Mouse (Mus musculus) lung, embryonic 16.5 days (tissue): ENCODE results near the gene Atp11a. TPM values are rescaled to one million over a fixed set of nuclear protein-coding genes. Genes with fewer than 3 reads are reported as not detected.

Experiments
- ATAC-seq: fragments of 200-750 bp; cut with Nextera tagmentation; 2 replicates; pipeline ENCODE4 v1.8.0; 2017; ENCODE audit warnings: low read depth, mild to moderate bottlenecking, moderate library complexity
- H3K27ac ChIP-seq: fragments of 300-500 bp; sonication (generic); 2 replicates; pipeline ENCODE4 v1.5.1; 2014; ENCODE audit warnings: mild to moderate bottlenecking, control low read depth, low read length
- H3K27me3 ChIP-seq: fragments of 300-500 bp; sonication (generic); 2 replicates; pipeline ENCODE4 v1.6.1; 2014; ENCODE audit warnings: low read depth, low read length, mixed read lengths; ENCODE audit not compliant: control insufficient read depth, insufficient read depth
- H3K36me3 ChIP-seq: fragments of 300-500 bp; sonication (generic); 2 replicates; pipeline ENCODE4 v1.6.1; 2014; ENCODE audit warnings: low read length; ENCODE audit not compliant: control insufficient read depth, insufficient read depth
- H3K4me1 ChIP-seq: fragments of 300-500 bp; sonication (generic); replicated peaks from 2 replicates; pipeline ENCODE4 v1.6.1; 2014; ENCODE audit warnings: low read length, mixed read lengths; ENCODE audit not compliant: control insufficient read depth, insufficient read depth
- H3K4me2 ChIP-seq: fragments of 300-500 bp; sonication (generic); 2 replicates; pipeline ENCODE4 v1.6.1; 2014; ENCODE audit warnings: low read depth, low read length, control low read depth
- H3K4me3 ChIP-seq: fragments of 300-500 bp; sonication (generic); 2 replicates; pipeline ENCODE4 v1.5.1; 2014; ENCODE audit warnings: mild to moderate bottlenecking, low read length, control low read depth
- H3K9ac ChIP-seq: fragments of 300-500 bp; sonication (generic); 2 replicates; pipeline ENCODE4 v1.6.1; 2014; ENCODE audit warnings: low read length, control low read depth
- H3K9me3 ChIP-seq: fragments of 300-500 bp; sonication (generic); 2 replicates; pipeline ENCODE4 v1.6.1; 2016; ENCODE audit warnings: low read length; ENCODE audit not compliant: control insufficient read depth
- WGBS: fragments of 180-500 bp; shearing (Covaris S2); extraction: QIAGEN DNeasy Blood & Tissue Kit; methylation state at CpG from one replicate; pipeline ENCODE4 v1.1.7; 2014; 5-methylcytosine and 5-hydroxymethylcytosine counted together
- polyA plus RNA-seq: library from polyadenylated mRNA; unstranded; fragments of >200 nt; fragmentation: Nextera tagmentation; extraction: Ambion mirVana; gene quantifications from 2 replicates; pipeline ENCODE4 v1.2.1, GENCODE M21; 2015

Atp11a gene
- polyA plus RNA-seq, 1 experiment from 2014 or later: 15.7 TPM

GRCm38 (mm10) chr8:12748183-12748582 is 8.6 kb upstream of the Atp11a start:
- no peaks in the 10 kb centered on the region for H3K36me3 ChIP-seq
- no peak overlapping the region for H3K27ac ChIP-seq
- no peak overlapping the region for H3K4me2 ChIP-seq
- no peak overlapping the region for H3K4me3 ChIP-seq
- no peak for ATAC-seq
- H3K9ac ChIP-seq: no peak overlapping the region
- 94% methylated on average over 3 of the region's 3 CpGs for WGBS
- no peaks in the 10 kb centered on the region for H3K4me1 ChIP-seq
- no peaks in the 10 kb centered on the region for H3K9me3 ChIP-seq
- no peaks in the 10 kb centered on the region for H3K27me3 ChIP-seq

GRCm38 (mm10) chr8:12749116-12749515 is 7.7 kb upstream of the Atp11a start:
- H3K36me3 ChIP-seq: no peaks in the 10 kb centered on the region
- no peak overlapping the region for H3K4me3 ChIP-seq
- 74% methylated on average over 7 of the region's 7 CpGs for WGBS
- ATAC-seq: no peak
- H3K4me2 ChIP-seq: no peak overlapping the region
- no peak overlapping the region for H3K27ac ChIP-seq
- H3K4me1 ChIP-seq: no peaks in the 10 kb centered on the region
- no peak overlapping the region for H3K9ac ChIP-seq
- H3K27me3 ChIP-seq: no peaks in the 10 kb centered on the region
- no peaks in the 10 kb centered on the region for H3K9me3 ChIP-seq

- H3K4me3 ChIP-seq: no peak overlapping the region
- H3K9ac ChIP-seq: no peak overlapping the region
- 0 out of 2 replicates have a peak, but pooled peaks cover 2% of the 10 kb centered on the region for H3K4me1 ChIP-seq
- no peaks in the 10 kb centered on the region for H3K9me3 ChIP-seq
- H3K36me3 ChIP-seq: no peaks in the 10 kb centered on the region
- ATAC-seq: no peak
- WGBS: 58% methylated on average over 6 of the region's 6 CpGs
- H3K27me3 ChIP-seq: no peaks in the 10 kb centered on the region
- no peak overlapping the region for H3K27ac ChIP-seq
- no peak overlapping the region for H3K4me2 ChIP-seq
These were observed 3.8 kb upstream of the Atp11a start for GRCm38 (mm10) chr8:12753054-12753453.

- no peak overlapping the region for H3K9ac ChIP-seq
- ATAC-seq: no peak
- no peak overlapping the region for H3K4me3 ChIP-seq
- no peaks in the 10 kb centered on the region for H3K27me3 ChIP-seq
- no peak overlapping the region for H3K27ac ChIP-seq
- 62% methylated on average over 5 of the region's 5 CpGs for WGBS
- H3K4me2 ChIP-seq: no peak overlapping the region
- no peaks in the 10 kb centered on the region for H3K36me3 ChIP-seq
- peaks cover 2% of the 10 kb centered on the region; the same call in 1 of the 2 replicates for H3K4me1 ChIP-seq
- no peaks in the 10 kb centered on the region for H3K9me3 ChIP-seq
These were observed 2.7 kb upstream of the Atp11a start for GRCm38 (mm10) chr8:12754115-12754514.

DNA sequence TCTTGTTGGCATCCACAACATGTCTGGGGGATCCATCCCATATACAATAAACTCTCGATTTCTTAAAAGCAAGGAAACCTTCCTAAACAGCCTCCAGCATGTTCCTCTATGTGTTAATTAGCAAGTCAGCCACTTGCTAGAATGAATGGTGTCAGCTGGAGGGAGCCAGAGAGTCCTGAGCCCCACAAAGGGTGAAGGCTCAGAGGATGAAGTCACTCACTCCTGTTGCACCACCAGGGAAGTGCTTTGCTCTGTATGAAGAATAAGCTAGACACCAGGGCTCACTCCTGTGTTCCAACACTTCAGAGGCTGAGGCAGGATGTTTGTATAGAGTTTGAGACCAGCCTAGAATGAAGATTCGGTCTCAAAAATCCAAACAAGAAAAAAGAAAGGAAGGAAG is 1.5 kb upstream of the Atp11a start:
- Histone ChIP-seq H3K4me2 (no peak overlapping the region), H3K36me3 (no peaks in the 10 kb centered on the region), H3K4me3 (no peak overlapping the region), H3K27ac (peak overlapping the region; percentile 30; the same call in 1 of the 2 replicates), H3K4me1 (peaks cover 5% of the 10 kb centered on the region; the same call in 1 of the 2 replicates), H3K27me3 (no peaks in the 10 kb centered on the region), H3K9me3 (no peaks in the 10 kb centered on the region), H3K9ac (no peak overlapping the region)
- ATAC-seq: 0 out of 2 replicates have a peak, but pooled peaks have one; percentile 22
- WGBS: 31% methylated on average over 2 of the region's 2 CpGs

- H3K9ac ChIP-seq: no peak overlapping the region
- H3K27me3 ChIP-seq: no peaks in the 10 kb centered on the region
- WGBS: 83% methylated on average over 5 of the region's 5 CpGs
- H3K4me1 ChIP-seq: peaks cover 5% of the 10 kb centered on the region; the same call in 1 of the 2 replicates
- H3K4me2 ChIP-seq: no peak overlapping the region
- H3K9me3 ChIP-seq: no peaks in the 10 kb centered on the region
- H3K36me3 ChIP-seq: no peaks in the 10 kb centered on the region
- H3K4me3 ChIP-seq: no peak overlapping the region
- no peak for ATAC-seq
- peak overlapping the region; percentile 73 for H3K27ac ChIP-seq
These were observed 988 bp upstream of the Atp11a start for GRCm38 (mm10) chr8:12755826-12756225.

- Histone ChIP-seq H3K27me3 (no peaks in the 10 kb centered on the region), H3K9ac (peak overlapping the region; percentile 92), H3K4me2 (peak overlapping the region; percentile 70), H3K4me3 (peak overlapping the region; percentile 93), H3K36me3 (no peaks in the 10 kb centered on the region), H3K9me3 (no peaks in the 10 kb centered on the region), H3K27ac (peak overlapping the region; percentile 73), H3K4me1 (peaks cover 7% of the 10 kb centered on the region)
- under 1% methylated on average over 56 of the region's 61 CpGs for WGBS
- ATAC-seq: peak; percentile 33
These were observed 572 bp downstream of the Atp11a start for GRCm38 (mm10) chr8:12757231-12757940.

DNA sequence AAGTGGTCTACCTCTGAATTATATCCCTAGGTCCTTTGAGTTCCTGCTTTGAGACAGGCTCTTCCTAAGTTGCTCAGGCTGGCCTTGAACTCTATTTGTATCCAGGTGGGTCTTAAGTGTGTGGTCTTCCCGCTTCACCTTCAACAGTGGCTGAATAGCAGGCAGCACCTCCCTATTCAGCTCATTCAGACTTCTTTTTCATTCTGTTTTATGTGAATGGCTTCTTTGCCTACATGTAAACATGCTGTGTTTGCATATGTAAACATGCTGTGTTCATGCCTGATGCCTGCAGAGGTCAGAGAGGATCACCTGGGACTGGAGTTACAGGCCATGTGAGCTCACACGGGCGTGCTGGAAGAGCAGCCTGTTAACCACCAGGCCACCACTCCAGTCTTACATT is 3.1 kb downstream of the Atp11a start:
- Histone ChIP-seq H3K27me3 (no peaks in the 10 kb centered on the region), H3K9me3 (no peaks in the 10 kb centered on the region), H3K27ac (no peak overlapping the region), H3K9ac (no peak overlapping the region), H3K36me3 (no peaks in the 10 kb centered on the region), H3K4me2 (no peak overlapping the region), H3K4me1 (peaks cover 7% of the 10 kb centered on the region), H3K4me3 (no peak overlapping the region)
- WGBS: 64% methylated on average over 3 of the region's 3 CpGs
- no peak for ATAC-seq

DNA sequence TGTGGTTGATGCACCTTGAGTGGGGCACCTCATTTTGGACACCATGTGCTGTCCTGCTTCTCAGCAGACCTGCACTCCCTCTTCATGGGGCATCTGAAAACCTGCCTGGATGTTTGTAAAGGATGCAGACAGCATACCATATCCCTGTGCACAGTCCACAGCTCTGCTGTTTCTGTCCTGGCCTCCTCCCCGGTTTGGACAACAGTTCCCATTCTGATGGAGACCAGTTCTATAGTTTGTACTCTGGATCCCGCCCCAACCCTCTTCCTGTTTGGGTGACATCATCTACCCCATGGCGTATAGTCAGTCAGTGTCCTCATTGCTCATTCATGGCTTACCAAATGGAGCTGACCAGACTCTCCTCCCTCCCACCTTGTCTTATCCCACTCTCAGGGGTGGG is 5.1 kb downstream of the Atp11a start:
- H3K27ac ChIP-seq: no peak overlapping the region
- WGBS: 75% methylated on average over 3 of the region's 3 CpGs
- H3K36me3 ChIP-seq: no peaks in the 10 kb centered on the region
- H3K9me3 ChIP-seq: no peaks in the 10 kb centered on the region
- H3K4me2 ChIP-seq: no peak overlapping the region
- H3K4me1 ChIP-seq: peaks cover 7% of the 10 kb centered on the region
- ATAC-seq: no peak
- no peaks in the 10 kb centered on the region for H3K27me3 ChIP-seq
- no peak overlapping the region for H3K4me3 ChIP-seq
- no peak overlapping the region for H3K9ac ChIP-seq
